Mouse (Mus musculus) cerebral cortex, adult 2 months (tissue): ENCODE results near the gene Ccl5.

Experiments used
- WGBS: fragments of 180-500 bp; shearing (Covaris S2); methylation state at CpG from one replicate; pipeline ENCODE4 v1.1.7; 2018; 5-methylcytosine and 5-hydroxymethylcytosine counted together

Ccl5 gene

GRCm38 (mm10) chr11:83538705-83539314 is 8.5 kb upstream of the Ccl5 start:
- WGBS: 91% methylated on average over 3 of the region's 3 CpGs

- WGBS: 85% methylated on average over 3 of the region's 3 CpGs
These were observed 6.5 kb upstream of the Ccl5 start for GRCm38 (mm10) chr11:83536831-83537230.

- 35% methylated on average over 13 of the region's 13 CpGs for WGBS
These were observed 4.5 kb upstream of the Ccl5 start for GRCm38 (mm10) chr11:83534609-83535423.

GRCm38 (mm10) chr11:83534143-83534542 is 3.8 kb upstream of the Ccl5 start:
- WGBS: 75% methylated on average over 8 of the region's 8 CpGs

GRCm38 (mm10) chr11:83533192-83533591 is 2.9 kb upstream of the Ccl5 start:
- WGBS: 93% methylated on average over 1 of the region's 1 CpGs

- WGBS: 45% methylated on average over 12 of the region's 12 CpGs
These were observed 1.3 kb downstream of the Ccl5 start for GRCm38 (mm10) chr11:83529024-83529423.

GRCm38 (mm10) chr11:83522075-83522474 is 8.2 kb downstream of the Ccl5 start, which contains the start of gene Heatr9:
Gene Heatr9 (minus strand): TSS chr11:83522175.
- 91% methylated on average over 3 of the region's 3 CpGs for WGBS

GRCm38 (mm10) chr11:83518371-83518770 is 11.9 kb downstream of the Ccl5 start:
- 83% methylated on average over 6 of the region's 6 CpGs for WGBS

GRCm38 (mm10) chr11:83504308-83504707 is 26.0 kb downstream of the Ccl5 start:
- WGBS: 94% methylated on average over 5 of the region's 5 CpGs

GRCm38 (mm10) chr11:83495571-83495970 is 34.7 kb downstream of the Ccl5 start:
- WGBS: 68% methylated on average over 2 of the region's 2 CpGs

- 84% methylated on average over 4 of the region's 4 CpGs for WGBS
These were observed 38.8 kb downstream of the Ccl5 start for GRCm38 (mm10) chr11:83491488-83491887.
